Mouse (Mus musculus) MEL (cell line): ENCODE results near the gene Cldn4.

ENCODE experiments used
- CTCF ChIP-seq, 3 experiments: IDR thresholded peaks in 2 of 3; conservative IDR thresholded peaks in 1 of 3; 2 replicates each; pipeline ENCODE4 v1.5.1; 2011 to 2012; ENCODE audit warnings: low read length in 3 of 3, low read depth in 2 of 3, mild to moderate bottlenecking in 2 of 3, improper control_type of control experiment in 1 of 3, inconsistent platforms in 1 of 3, mixed read lengths in 1 of 3, moderate library complexity in 1 of 3; ENCODE audit not compliant: control insufficient read depth in 1 of 3, insufficient read depth in 1 of 3, poor library complexity in 1 of 3, severe bottlenecking in 1 of 3
- EP300 ChIP-seq, 2 experiments: IDR thresholded peaks; 2 replicates each; pipeline ENCODE4 v1.6.1; 2011; ENCODE audit warnings: improper control_type of control experiment in 2 of 2, low read length in 2 of 2, low read depth in 1 of 2, mild to moderate bottlenecking in 1 of 2
- GATA1 ChIP-seq: IDR thresholded peaks from 2 replicates; pipeline ENCODE4 v1.6.1; 2011; ENCODE audit warnings: low read depth, low read length, improper control_type of control experiment

DNA sequence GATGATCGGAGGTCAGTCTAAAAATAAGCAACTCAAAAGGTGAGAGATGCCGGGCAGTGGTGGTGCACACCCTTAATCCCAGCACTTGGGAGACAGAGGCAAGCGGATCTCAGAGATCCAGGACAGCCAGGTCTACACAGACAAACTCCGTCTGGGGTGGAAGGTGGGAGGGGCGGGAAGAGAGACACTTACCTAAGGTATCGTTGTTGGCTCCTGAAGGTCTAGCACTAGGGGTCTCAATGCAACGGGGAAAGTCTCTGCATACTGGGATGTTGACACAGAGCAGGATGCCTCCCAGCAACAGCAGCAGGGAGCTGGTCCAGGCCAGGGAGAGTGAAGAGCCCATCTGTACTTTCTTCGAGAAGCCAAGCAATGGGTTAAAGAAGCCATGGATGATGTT, 32.2 kb downstream of the Cldn4 start:
- TF ChIP-seq GATA1, result no peak
- no peak for TF ChIP-seq CTCF (IDR thresholded peaks at IDR 0.05 in 2 of 3, conservative IDR thresholded peaks at IDR 0.05 in 1 of 3; ENCODE audit: control insufficient read depth in 1 of 3, insufficient read depth in 1 of 3, low read depth in 2 of 3, low read length in 3 of 3, poor library complexity in 1 of 3, severe bottlenecking in 1 of 3)
- TF ChIP-seq EP300 (IDR thresholded peaks at IDR 0.05; ENCODE audit: low read depth in 1 of 2, low read length in 2 of 2), result no peak
